Mouse (Mus musculus): ENCODE measurements around the gene Nadk2. TPM values are rescaled to one million over a fixed set of nuclear protein-coding genes. Genes with fewer than 3 reads are reported as not detected.

Nadk2 gene
- polyA plus RNA-seq, 1 experiment = 10.8 TPM

DNA sequence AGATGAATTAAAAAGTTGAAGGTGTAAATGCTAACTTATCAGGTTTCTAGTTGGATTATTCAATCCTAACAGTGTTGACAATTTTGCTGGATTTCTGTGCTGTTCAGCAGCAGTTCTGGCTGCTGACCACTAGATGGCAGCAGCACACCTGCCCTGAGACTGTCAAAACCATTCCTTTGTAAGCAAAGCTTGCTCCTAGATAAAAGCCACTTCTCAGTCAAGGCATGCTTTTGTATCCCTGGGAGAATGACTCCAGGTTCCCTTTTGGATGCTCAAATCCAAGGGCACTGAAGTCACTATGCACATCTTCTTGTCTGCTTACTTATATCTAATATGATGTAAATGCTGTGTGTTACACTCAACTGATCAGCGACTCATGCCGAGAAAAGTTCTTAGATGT lies 49.0 kb downstream of the Nadk2 start:
- Histone ChIP-seq H3K36me3 (ENCODE audit: control insufficient read depth) (peaks cover 100% of the 10 kb centered on the region), H3K4me3 (replicated peaks) (no peak overlapping the region), H3K27me3 (ENCODE audit: control insufficient read depth) (no peaks in the 10 kb centered on the region), H3K9me3 (ENCODE audit: control insufficient read depth, low read length) (no peaks in the 10 kb centered on the region), H3K4me1 (ENCODE audit: control insufficient read depth) (peaks cover 2% of the 10 kb centered on the region; the same call in 1 of the 2 replicates)
- TF ChIP-seq TAL1 (IDR thresholded peaks at IDR 0.05; ENCODE audit: low read length) (no peak), GATA1 (IDR thresholded peaks at IDR 0.05; ENCODE audit: low read length) (no peak)

- Histone ChIP-seq H3K36me3 (ENCODE audit: control insufficient read depth) (peaks cover 99% of the 10 kb centered on the region), H3K4me3 (replicated peaks) (no peak overlapping the region), H3K27me3 (ENCODE audit: control insufficient read depth) (no peaks in the 10 kb centered on the region), H3K9me3 (ENCODE audit: control insufficient read depth, low read length) (no peaks in the 10 kb centered on the region), H3K4me1 (ENCODE audit: control insufficient read depth) (peaks cover 9% of the 10 kb centered on the region)
- TF ChIP-seq GATA1 (IDR thresholded peaks at IDR 0.05; ENCODE audit: low read length) (no peak), TAL1 (IDR thresholded peaks at IDR 0.05; ENCODE audit: low read length) (no peak)
Observed at GRCm38 (mm10) chr15:9122989-9123388, 51.9 kb downstream of the Nadk2 start.

DNA sequence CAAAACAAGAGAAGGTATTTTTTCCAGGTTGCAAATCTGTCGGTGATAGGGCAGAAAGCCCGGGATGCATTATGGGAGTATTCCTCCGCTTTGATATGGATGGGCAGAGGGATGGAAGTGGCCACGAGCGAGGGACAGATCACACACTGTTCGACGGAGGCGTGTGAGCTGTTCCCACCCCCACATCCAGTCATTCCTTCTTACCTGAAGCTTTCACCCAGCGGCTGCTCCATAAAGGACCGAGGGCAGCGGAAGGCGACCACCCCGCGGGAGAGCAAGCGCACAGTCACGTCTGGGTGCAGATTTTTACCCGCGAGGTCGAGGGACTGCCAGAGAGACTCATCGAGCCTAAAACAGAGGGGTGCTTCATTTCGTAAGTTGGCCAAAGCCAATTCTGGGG lies 53.8 kb downstream of the Nadk2 start:
- TF ChIP-seq TAL1 (IDR thresholded peaks at IDR 0.05; ENCODE audit: low read length) = no peak
- TF ChIP-seq GATA1 (IDR thresholded peaks at IDR 0.05; ENCODE audit: low read length) = no peak
- Histone ChIP-seq H3K4me1 (ENCODE audit: control insufficient read depth) (peaks cover 6% of the 10 kb centered on the region), H3K9me3 (ENCODE audit: control insufficient read depth, low read length) (no peaks in the 10 kb centered on the region), H3K36me3 (ENCODE audit: control insufficient read depth) (peaks cover 98% of the 10 kb centered on the region), H3K4me3 (replicated peaks) (no peak overlapping the region), H3K27me3 (ENCODE audit: control insufficient read depth) (no peaks in the 10 kb centered on the region)

DNA sequence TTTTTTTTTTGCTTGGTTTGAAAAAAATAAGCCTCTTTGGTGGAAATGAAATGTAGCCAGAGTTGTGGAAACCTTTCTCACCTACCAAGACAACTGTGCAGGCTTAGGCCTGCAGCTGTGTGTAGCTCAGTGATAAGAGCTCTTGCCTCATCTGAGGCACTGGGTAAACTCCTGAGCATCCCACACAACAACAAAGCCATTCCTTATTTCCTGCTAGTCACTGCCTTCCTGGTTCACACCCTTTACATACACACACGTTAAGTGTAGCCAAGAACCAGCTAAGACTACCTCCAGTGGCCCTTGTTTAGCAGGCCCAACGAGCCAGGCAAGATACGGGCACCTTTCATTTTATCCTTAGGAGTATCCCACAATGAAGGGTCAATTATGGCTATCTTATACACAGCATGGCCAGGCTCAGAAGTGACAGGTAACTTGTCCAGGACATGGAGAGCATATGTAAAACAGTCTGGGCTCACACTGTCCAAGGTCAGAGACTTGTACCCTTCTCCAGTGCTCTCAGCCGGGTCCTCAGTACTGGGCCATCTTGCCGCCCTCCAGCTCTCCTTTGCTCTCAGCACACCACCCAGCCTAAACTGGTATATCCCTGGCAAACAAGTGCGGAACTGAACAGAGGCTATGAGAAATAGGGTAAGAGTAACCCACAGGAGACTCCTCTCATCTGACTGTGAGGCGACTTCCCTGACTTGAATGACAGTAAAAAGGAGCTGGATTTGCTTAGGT lies 56.2 kb downstream of the Nadk2 start:
- no peaks in the 10 kb centered on the region for H3K9me3 ChIP-seq (ENCODE audit: control insufficient read depth, low read length)
- no peak overlapping the region for H3K4me3 ChIP-seq (replicated peaks)
- no peaks in the 10 kb centered on the region for H3K27me3 ChIP-seq (ENCODE audit: control insufficient read depth)
- H3K36me3 ChIP-seq (ENCODE audit: control insufficient read depth) = peaks cover 96% of the 10 kb centered on the region
- TF ChIP-seq TAL1 (IDR thresholded peaks at IDR 0.05; ENCODE audit: low read length) (no peak), GATA1 (IDR thresholded peaks at IDR 0.05; ENCODE audit: low read length) (no peak)
- peaks cover 6% of the 10 kb centered on the region for H3K4me1 ChIP-seq (ENCODE audit: control insufficient read depth)

DNA sequence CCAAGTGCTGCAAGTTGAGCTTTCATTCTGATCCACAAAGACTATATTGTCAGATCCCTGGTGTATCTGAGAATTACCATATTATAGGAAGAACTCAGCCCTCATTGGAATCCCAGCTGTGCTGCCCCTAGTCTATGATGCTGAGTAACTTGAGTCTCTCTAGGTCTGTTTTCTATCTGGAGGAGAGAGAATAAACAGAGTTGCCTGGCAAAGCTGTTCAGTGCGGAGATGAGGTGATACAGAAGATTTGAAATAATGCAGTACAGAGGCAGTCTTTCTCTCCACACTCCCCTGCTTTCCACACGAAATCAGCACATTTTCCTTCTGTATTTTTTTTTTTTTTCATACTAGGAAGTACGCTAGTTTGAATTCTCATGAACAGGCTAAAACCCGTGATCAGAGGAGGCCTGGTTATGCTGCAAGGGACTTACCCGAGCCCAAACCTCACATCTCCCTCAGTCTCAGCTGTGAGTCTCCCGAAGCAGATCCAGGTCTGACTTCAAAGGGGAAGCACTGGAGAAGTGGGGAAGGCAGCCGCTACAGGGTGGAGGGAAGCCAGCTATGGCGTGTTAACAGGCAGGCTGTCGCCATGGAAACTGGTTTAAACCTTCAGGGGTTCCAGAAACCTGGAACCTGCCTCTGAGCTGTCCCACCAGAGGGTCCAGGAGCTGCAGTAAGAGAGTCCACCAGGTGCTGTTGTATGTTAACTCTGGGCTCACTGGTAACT lies 59.9 kb downstream of the Nadk2 start:
- Histone ChIP-seq H3K9me3 (ENCODE audit: control insufficient read depth, low read length) (no peaks in the 10 kb centered on the region), H3K4me1 (ENCODE audit: control insufficient read depth) (peaks cover 15% of the 10 kb centered on the region), H3K27me3 (ENCODE audit: control insufficient read depth) (no peaks in the 10 kb centered on the region), H3K4me3 (replicated peaks) (no peak overlapping the region), H3K36me3 (ENCODE audit: control insufficient read depth) (peaks cover 96% of the 10 kb centered on the region)
- TF ChIP-seq TAL1 (IDR thresholded peaks at IDR 0.05; ENCODE audit: low read length) = no peak
- TF ChIP-seq GATA1 (IDR thresholded peaks at IDR 0.05; ENCODE audit: low read length) = no peak

GRCm38 (mm10) chr15:9131499-9131888 lies 60.4 kb downstream of the Nadk2 start:
- peaks cover 18% of the 10 kb centered on the region for H3K4me1 ChIP-seq (ENCODE audit: control insufficient read depth)
- no peaks in the 10 kb centered on the region for H3K27me3 ChIP-seq (ENCODE audit: control insufficient read depth)
- no peak overlapping the region for H3K4me3 ChIP-seq (replicated peaks)
- TF ChIP-seq GATA1 (IDR thresholded peaks at IDR 0.05; ENCODE audit: low read length) = no peak
- TF ChIP-seq TAL1 (IDR thresholded peaks at IDR 0.05; ENCODE audit: low read length) = no peak
- peaks cover 96% of the 10 kb centered on the region for H3K36me3 ChIP-seq (ENCODE audit: control insufficient read depth)
- no peaks in the 10 kb centered on the region for H3K9me3 ChIP-seq (ENCODE audit: control insufficient read depth, low read length)

DNA sequence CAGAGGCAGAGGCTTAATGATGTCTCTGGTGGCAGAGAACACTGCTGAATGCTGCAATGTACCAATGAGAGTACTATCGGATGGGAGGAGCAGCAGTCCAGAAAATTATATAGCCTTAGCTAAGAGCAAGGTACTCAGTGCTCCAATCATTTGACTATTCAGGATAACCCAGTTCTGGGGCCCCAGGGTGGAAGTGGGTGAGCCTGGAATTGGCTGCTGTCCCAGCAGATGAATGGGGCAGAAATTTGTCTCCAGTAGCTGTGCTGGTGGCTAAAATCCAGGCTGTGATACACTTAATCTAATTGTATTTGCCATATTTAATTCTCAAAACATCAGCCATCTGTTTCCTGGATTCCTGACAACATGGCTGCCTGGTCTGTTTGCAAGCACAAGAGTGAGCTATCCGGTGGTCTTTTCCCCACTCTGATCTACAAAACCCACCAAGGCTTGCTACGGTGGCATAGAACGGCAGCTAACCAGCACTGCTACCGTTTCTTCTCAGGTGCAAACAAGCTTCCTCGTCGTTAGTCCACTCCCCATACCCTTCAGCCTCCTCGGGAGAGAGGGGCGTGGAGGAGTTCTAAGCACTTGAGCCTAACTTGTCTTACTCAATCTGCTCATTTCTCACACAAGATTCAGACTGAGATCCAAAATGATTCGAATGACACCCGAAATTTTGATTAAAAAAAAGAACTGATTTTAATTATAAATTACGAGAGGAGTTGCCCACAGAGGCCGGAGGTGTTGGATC lies 61.8 kb downstream of the Nadk2 start:
- Histone ChIP-seq H3K4me3 (replicated peaks) (no peak overlapping the region), H3K4me1 (ENCODE audit: control insufficient read depth) (peaks cover 18% of the 10 kb centered on the region), H3K9me3 (ENCODE audit: control insufficient read depth, low read length) (no peaks in the 10 kb centered on the region), H3K36me3 (ENCODE audit: control insufficient read depth) (peaks cover 96% of the 10 kb centered on the region), H3K27me3 (ENCODE audit: control insufficient read depth) (no peaks in the 10 kb centered on the region)
- no peak for TF ChIP-seq TAL1 (IDR thresholded peaks at IDR 0.05; ENCODE audit: low read length)

DNA sequence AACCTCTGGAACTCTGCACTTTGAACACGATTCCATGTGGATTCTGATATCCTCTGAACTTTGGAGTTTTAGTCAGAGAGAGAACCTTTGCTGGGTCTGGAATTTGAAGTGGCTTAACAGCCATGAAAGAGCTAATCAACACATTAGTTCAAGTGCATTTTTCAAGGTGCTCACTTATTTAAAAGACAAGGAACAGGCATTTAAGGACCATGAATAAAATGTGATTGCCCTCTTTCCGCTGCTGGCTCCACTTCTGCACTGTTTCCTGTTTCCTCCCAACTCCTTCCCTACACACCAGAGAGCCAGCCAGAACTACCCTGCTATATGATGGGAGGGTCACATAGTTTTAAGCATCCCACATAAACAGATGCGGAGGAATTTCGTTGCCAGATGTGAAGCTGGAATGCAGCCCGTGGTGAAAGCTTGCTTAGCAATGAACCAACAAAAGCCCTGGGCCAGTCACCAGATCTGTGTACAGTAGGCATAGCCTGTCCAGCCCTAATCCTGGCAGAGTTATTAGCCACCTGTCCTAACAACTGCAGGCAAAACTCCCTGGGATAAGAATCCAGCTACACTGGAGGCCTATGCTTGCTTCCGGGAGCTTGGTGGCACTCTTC lies 63.9 kb downstream of the Nadk2 start:
- Histone ChIP-seq H3K36me3 (ENCODE audit: control insufficient read depth) (peaks cover 91% of the 10 kb centered on the region), H3K9me3 (ENCODE audit: control insufficient read depth, low read length) (no peaks in the 10 kb centered on the region), H3K4me1 (ENCODE audit: control insufficient read depth) (peaks cover 36% of the 10 kb centered on the region), H3K27me3 (ENCODE audit: control insufficient read depth) (no peaks in the 10 kb centered on the region), H3K4me3 (replicated peaks) (no peak overlapping the region)
- TF ChIP-seq GATA1 (IDR thresholded peaks at IDR 0.05; ENCODE audit: low read length) (no peak), TAL1 (IDR thresholded peaks at IDR 0.05; ENCODE audit: low read length) (no peak)

GRCm38 (mm10) chr15:9139447-9139846 lies 68.4 kb downstream of the Nadk2 start:
- peak overlapping the region; percentile 90 for H3K4me3 ChIP-seq (replicated peaks)
- peaks cover 41% of the 10 kb centered on the region for H3K4me1 ChIP-seq (ENCODE audit: control insufficient read depth)
- no peak for TF ChIP-seq TAL1 (IDR thresholded peaks at IDR 0.05; ENCODE audit: low read length)
- no peak for TF ChIP-seq GATA1 (IDR thresholded peaks at IDR 0.05; ENCODE audit: low read length)
- H3K9me3 ChIP-seq (ENCODE audit: control insufficient read depth, low read length) = no peaks in the 10 kb centered on the region
- no peaks in the 10 kb centered on the region for H3K27me3 ChIP-seq (ENCODE audit: control insufficient read depth)
- peaks cover 54% of the 10 kb centered on the region for H3K36me3 ChIP-seq (ENCODE audit: control insufficient read depth)
